Mouse (Mus musculus): ENCODE data around the gene Zfp790. TPM values are rescaled to one million over a fixed set of nuclear protein-coding genes. Genes with fewer than 3 reads are reported as not detected.

The Zfp790 gene
- 15.9 and 16.4 TPM in 2 replicates for polyA plus RNA-seq (2016; fragmentation: Nextera tagmentation; extraction: Ambion mirVana)

DNA sequence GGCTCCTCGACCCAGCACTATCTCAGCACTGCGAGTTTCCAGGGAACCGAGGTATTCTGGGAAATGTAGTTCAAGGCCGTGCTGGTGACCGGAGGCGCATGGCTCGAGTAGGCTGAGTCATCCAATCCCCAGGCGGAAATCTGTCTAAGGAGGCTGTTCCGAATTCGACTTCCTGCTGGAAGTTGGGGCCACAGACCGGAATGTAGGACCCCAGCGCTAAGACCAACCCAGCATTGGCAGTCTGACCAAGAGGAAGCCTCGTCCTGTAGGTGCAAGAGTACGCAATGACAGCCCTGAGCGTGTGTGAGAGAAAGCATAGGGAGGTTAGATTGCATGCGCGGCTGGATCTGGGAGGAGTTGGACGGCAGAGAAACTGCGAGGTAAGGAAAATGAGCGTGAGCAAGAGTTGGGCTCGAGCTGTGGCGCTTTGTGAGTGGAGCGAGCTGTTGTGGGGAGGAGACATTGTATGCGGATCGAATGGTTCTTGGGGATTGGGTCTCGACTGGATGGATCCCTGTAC, at the start of gene Zfp790:
Zfp790 (plus strand) TSS at position 205 of the 520 bp plus-strand sequence.
- WGBS, result under 1% methylated on average over 26 of the region's 26 CpGs
- H3K36me3 ChIP-seq (replicated peaks), result peaks cover 22% of the 10 kb centered on the region
- 0 out of 2 replicates have a peak, but pooled peaks cover 3% of the 10 kb centered on the region for H3K9me3 ChIP-seq
- H3K4me1 ChIP-seq, result peaks cover 26% of the 10 kb centered on the region
- no peaks in the 10 kb centered on the region for H3K27me3 ChIP-seq (replicated peaks; ENCODE audit: low read depth, poor library complexity, severe bottlenecking)
- peak; percentile 91 for DNase-seq (ENCODE audit: low spot score)
- H3K4me3 ChIP-seq, result peak within 1 kb of the TSS; percentile 80
- peak within 1 kb of the TSS; percentile 82 for H3K27ac ChIP-seq (replicated peaks)

DNA sequence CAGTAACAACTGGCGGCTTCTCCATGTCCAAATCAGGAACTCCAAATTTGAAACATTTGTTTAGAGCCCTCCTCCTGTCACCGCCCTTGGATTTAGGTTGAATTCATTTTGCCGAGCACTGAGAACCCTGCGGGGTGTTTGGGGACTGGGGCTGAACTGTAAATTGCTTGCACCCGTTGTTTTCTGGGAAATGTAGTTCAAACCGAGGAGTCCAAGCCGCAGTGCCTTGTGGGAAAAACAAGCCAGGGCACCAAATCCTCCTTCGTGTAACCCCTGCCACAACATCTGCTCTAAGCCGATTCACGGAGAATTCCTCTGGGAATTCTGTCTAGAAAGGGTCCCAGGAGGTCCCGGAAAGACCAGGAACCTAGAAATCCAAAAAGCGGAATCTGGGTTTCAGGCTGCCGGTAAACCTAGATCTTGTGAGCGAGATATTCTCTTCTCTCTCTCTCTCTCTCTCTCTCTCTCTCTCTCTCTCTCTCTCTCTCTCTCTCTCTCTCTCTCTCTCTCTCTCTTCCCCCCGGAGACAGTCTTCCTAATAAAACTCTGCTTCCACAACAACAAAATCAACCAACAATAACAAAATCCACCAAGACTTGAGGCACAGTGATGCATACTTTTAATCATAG, 48.7 kb upstream of the Zfp790 start:
- Histone ChIP-seq H3K4me3 (peak overlapping the region; percentile 84), H3K4me1 (peaks cover 13% of the 10 kb centered on the region), H3K27ac (replicated peaks) (peak overlapping the region; percentile 83), H3K36me3 (replicated peaks) (peaks cover 19% of the 10 kb centered on the region), H3K9me3 (0 out of 2 replicates have a peak, but pooled peaks cover 3% of the 10 kb centered on the region), H3K27me3 (replicated peaks; ENCODE audit: low read depth, poor library complexity, severe bottlenecking) (no peaks in the 10 kb centered on the region)
- peak; percentile 79 for DNase-seq (ENCODE audit: low spot score)
- 1% methylated on average over 15 of the region's 15 CpGs for WGBS

DNA sequence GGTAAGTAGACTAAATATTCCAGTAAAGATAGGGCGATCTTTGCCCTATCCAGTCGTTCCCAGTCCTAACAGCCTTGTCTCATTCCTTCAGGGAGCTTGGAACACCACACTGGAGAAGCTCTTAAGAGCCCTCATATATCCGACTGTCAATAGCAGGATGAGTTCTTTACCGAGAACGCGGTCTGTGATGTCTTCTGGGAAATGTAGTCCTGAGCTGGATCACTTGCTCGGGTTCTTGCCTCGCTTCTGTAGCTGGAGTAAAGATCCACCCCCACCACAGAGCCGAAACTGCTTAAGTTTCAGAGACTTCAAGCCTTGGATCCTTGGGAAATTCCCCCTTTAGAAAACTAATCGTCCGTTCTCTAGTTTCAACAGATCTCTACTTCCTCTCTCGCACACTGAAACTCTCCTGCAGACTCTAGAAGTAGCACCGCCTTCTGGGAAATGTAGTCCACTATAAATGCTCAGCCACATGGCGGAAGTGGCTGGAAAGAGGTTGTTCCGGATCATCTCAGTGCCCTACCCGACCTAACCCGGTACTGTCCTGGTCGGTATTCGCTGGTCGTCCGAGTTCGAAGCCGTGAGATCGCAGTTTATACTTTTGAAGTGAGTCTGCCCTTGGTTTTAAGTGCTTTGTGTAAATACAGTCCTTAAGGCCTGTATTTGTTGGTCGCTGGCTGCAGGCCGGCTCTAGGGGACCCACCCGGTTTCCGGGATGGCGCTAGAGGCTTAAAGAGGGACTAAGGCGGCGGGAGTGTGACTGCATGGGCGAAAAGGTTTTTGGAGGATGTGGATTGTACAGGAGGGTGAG, 47.6 kb upstream of the Zfp790 start, which contains the start of gene Zfp84:
Zfp84 (plus strand) TSS at position 463 of the 811 bp plus-strand sequence.
- DNase-seq (ENCODE audit: low spot score), result peak; percentile 86
- under 1% methylated on average over 32 of the region's 32 CpGs for WGBS
- peaks cover 13% of the 10 kb centered on the region for H3K4me1 ChIP-seq
- H3K27ac ChIP-seq (replicated peaks), result peak within 1 kb of the TSS; percentile 89
- 0 out of 2 replicates have a peak, but pooled peaks cover 3% of the 10 kb centered on the region for H3K9me3 ChIP-seq
- H3K36me3 ChIP-seq (replicated peaks), result peaks cover 29% of the 10 kb centered on the region
- H3K4me3 ChIP-seq, result peak within 1 kb of the TSS; percentile 84
- no peaks in the 10 kb centered on the region for H3K27me3 ChIP-seq (replicated peaks; ENCODE audit: low read depth, poor library complexity, severe bottlenecking)

DNA sequence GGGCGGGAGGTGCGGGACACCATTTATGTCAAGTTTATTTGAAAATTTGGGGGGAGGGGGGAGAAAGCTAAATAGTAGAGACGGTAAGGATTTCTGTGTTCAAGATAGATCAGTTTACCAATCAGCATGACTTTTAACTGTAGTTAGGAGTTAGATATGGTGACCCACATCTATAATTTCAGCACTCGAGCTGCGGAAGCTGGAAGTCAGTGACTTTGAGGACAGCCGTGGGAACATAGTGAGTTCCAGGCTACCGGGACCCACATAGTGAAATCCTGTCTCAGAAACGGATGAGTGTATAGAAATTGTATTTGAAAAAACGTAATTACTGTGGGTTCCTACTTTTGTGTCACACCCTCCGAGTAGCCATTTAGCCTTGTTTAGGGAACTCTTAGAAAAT, 46.9 kb upstream of the Zfp790 start:
- no peaks in the 10 kb centered on the region for H3K27me3 ChIP-seq (replicated peaks; ENCODE audit: low read depth, poor library complexity, severe bottlenecking)
- DNase-seq (ENCODE audit: low spot score), result no peak
- WGBS, result 7% methylated on average over 10 of the region's 10 CpGs
- H3K36me3 ChIP-seq (replicated peaks), result peaks cover 35% of the 10 kb centered on the region
- H3K9me3 ChIP-seq, result 0 out of 2 replicates have a peak, but pooled peaks cover 3% of the 10 kb centered on the region
- H3K4me1 ChIP-seq, result peaks cover 13% of the 10 kb centered on the region
- H3K4me3 ChIP-seq, result peak overlapping the region; percentile 84
- peak overlapping the region; percentile 89 for H3K27ac ChIP-seq (replicated peaks)

DNA sequence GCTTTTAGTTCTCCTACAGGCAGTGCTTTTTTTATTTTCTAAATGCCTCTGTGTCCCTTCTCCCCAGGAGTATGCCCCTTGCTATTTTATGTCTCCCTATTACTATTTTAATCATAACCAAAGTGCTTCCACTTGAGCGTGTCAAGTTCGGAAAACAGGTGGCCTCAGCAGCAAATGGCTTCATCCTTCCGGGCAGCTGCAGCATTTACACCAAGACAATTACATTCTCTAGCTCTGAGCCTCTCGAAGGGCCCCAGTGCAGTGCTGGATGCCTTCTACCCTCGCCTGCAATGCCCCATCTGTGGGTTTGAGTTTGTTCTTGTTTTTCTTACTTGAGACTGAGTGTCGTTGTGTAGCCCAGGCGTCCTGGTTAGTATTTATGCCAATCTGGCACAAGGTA, 42.4 kb upstream of the Zfp790 start:
- Histone ChIP-seq H3K36me3 (replicated peaks) (peaks cover 75% of the 10 kb centered on the region), H3K27ac (replicated peaks) (no peak overlapping the region), H3K4me1 (peaks cover 8% of the 10 kb centered on the region), H3K4me3 (no peak overlapping the region), H3K27me3 (replicated peaks; ENCODE audit: low read depth, poor library complexity, severe bottlenecking) (no peaks in the 10 kb centered on the region), H3K9me3 (peaks cover 12% of the 10 kb centered on the region; the same call in 1 of the 2 replicates)
- 94% methylated on average over 7 of the region's 7 CpGs for WGBS
- DNase-seq (ENCODE audit: low spot score), result no peak

DNA sequence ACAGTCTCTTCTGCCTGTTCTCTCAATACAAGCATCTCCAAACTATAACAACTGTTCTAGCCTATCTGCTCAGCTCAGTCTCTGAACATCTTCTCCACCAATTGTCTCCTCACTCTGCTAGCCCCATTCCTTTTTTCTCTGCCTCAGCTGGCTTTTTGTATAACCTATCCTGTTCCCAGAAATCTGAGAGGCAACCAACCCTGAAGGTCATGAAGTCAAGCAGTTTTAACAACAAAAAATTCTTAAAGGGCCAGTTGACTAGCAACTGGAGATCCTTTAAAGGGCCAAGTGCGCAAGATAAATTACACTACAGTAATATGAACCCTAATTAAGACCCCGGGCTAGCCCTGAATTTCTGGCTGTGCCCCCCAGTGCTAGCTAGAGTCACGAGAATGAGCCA, 41.5 kb upstream of the Zfp790 start:
- WGBS, result 85% methylated on average over 3 of the region's 3 CpGs
- Histone ChIP-seq H3K4me3 (no peak overlapping the region), H3K27ac (replicated peaks) (no peak overlapping the region), H3K36me3 (replicated peaks) (peaks cover 84% of the 10 kb centered on the region), H3K9me3 (peaks cover 12% of the 10 kb centered on the region; the same call in 1 of the 2 replicates), H3K27me3 (replicated peaks; ENCODE audit: low read depth, poor library complexity, severe bottlenecking) (no peaks in the 10 kb centered on the region), H3K4me1 (peaks cover 3% of the 10 kb centered on the region)
- DNase-seq (ENCODE audit: low spot score), result no peak

DNA sequence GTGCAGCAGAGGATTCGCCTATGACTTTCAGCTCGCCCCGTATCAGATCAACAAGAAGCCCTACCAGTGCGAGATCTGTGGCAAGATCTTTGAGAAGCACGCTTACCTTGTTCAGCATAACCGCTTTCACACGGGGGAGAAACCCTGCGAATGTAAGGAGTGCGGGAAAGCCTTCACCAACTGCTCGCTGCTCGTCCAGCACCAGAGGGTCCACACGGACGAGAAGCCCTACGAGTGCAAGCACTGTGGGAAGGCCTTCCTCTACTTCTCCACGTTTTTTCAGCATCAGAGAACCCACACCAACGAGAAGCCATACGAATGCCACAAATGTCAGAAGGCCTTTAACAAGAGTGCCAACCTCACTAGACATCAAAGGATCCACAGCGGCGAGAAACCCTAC, 39.3 kb upstream of the Zfp790 start:
- WGBS, result 94% methylated on average over 19 of the region's 19 CpGs
- Histone ChIP-seq H3K27ac (replicated peaks) (no peak overlapping the region), H3K36me3 (replicated peaks) (peaks cover 87% of the 10 kb centered on the region), H3K4me3 (no peak overlapping the region), H3K4me1 (no peaks in the 10 kb centered on the region), H3K9me3 (peaks cover 12% of the 10 kb centered on the region; the same call in 1 of the 2 replicates), H3K27me3 (replicated peaks; ENCODE audit: low read depth, poor library complexity, severe bottlenecking) (no peaks in the 10 kb centered on the region)
- no peak for DNase-seq (ENCODE audit: low spot score)

DNA sequence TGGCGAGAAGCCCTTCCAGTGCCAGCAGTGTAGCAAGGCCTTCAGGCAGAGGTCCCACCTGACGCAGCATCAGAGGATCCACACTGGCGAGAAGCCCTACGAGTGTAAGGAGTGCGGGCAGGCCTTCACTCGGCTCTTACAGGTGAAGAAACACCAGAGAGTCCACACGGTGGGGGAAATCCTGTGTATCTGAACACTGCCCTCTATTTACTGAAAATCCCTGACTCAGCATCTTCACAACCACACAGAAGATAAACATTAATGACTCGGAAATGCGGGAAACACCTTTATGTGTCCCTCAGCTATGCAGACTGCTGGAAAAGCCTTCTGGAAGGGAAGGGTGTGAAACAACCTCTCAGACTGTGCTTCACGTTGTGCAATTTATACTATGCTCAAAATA, 38.5 kb upstream of the Zfp790 start:
- Histone ChIP-seq H3K36me3 (replicated peaks) (peaks cover 79% of the 10 kb centered on the region), H3K4me1 (no peaks in the 10 kb centered on the region), H3K9me3 (peaks cover 12% of the 10 kb centered on the region; the same call in 1 of the 2 replicates), H3K27ac (replicated peaks) (no peak overlapping the region), H3K4me3 (no peak overlapping the region), H3K27me3 (replicated peaks; ENCODE audit: low read depth, poor library complexity, severe bottlenecking) (no peaks in the 10 kb centered on the region)
- DNase-seq (ENCODE audit: low spot score), result no peak
- 94% methylated on average over 10 of the region's 10 CpGs for WGBS

DNA sequence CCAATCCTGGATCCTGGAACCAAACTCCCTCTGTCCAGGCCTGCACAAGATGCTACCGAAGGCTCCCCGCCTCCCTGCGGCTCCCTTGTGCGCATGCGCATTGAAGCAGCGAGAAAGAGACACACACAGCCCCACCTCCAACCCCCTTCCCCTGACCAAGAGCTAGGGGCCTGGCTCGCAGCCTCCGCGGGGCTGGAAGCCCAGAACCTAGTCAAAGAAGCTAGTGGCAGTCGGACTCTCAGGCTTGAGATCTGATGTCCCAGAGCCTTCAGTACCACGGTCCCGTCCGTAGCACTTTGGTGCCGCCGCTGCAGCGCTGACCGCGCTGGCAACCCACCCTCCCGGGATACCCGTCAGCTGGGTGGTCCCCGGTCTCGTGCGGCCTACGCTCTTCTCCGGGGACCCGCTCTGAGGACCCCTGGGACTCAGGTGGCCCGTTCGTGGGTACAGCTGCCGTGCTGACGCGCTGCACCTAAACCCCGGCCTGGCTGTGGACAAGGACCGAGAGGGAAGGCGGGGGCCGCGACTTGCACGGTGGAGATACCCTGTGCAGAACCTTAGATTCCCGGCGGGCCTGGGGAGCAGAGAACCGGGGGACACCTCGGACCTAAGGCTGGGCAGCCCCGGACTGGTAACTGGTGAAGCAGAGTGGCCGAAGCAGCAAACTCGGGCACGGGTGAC, 31.9 kb upstream of the Zfp790 start, which contains the start of gene Zfp30:
Zfp30 (plus strand) TSS at position 128 of the 681 bp plus-strand sequence.
- peaks cover 4% of the 10 kb centered on the region; the same call in 1 of the 2 replicates for H3K9me3 ChIP-seq
- peaks cover 41% of the 10 kb centered on the region for H3K36me3 ChIP-seq (replicated peaks)
- peak within 1 kb of the TSS; percentile 81 for H3K4me3 ChIP-seq
- WGBS, result under 1% methylated on average over 45 of the region's 45 CpGs
- peak; percentile 94 for DNase-seq (ENCODE audit: low spot score)
- H3K27ac ChIP-seq (replicated peaks), result peak within 1 kb of the TSS; percentile 85
- H3K27me3 ChIP-seq (replicated peaks; ENCODE audit: low read depth, poor library complexity, severe bottlenecking), result no peaks in the 10 kb centered on the region
- peaks cover 22% of the 10 kb centered on the region for H3K4me1 ChIP-seq

DNA sequence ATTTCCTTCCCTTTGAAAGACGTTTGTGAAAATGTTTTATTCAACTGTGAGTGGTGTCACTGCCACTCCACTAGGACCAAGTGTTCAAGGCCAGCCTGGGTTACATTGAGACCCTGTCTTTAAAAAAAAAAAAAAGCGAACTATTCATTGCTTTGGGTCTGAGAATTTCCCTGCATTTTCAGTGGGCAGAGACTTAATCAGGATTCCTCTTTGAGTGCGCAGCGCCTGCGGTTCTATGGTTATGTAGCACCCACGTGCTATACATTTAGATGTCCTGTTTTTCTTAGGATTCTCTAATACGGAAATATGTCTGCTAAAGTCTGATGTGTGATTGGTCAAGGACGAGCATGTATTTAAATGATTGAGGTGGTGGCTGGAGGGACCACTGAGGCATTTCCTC, 30.9 kb upstream of the Zfp790 start:
- H3K9me3 ChIP-seq, result peaks cover 4% of the 10 kb centered on the region; the same call in 1 of the 2 replicates
- WGBS, result 65% methylated on average over 8 of the region's 8 CpGs
- no peak for DNase-seq (ENCODE audit: low spot score)
- peaks cover 22% of the 10 kb centered on the region for H3K4me1 ChIP-seq
- no peaks in the 10 kb centered on the region for H3K27me3 ChIP-seq (replicated peaks; ENCODE audit: low read depth, poor library complexity, severe bottlenecking)
- H3K4me3 ChIP-seq, result peak overlapping the region; percentile 81
- H3K27ac ChIP-seq (replicated peaks), result no peak overlapping the region
- H3K36me3 ChIP-seq (replicated peaks), result peaks cover 41% of the 10 kb centered on the region

DNA sequence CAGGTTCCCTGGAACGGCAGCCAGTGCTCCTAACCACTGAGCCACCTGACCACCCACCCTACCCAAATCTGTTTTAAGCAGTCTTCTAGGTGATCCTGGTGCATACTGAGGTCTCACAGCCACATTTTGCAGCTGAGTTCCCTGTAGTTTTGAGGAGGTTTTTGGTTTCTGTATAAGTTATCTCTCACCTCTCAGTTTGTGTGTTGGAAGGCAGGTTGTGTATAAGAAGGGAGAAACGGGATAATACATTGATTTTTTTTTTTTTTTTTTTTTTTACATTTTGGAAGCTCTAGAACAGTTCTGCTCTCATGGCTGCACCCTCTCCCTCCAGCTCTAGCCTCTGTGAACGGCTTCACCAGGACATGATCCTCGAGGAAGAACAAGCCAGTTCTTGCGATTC, 30.0 kb upstream of the Zfp790 start:
- peaks cover 45% of the 10 kb centered on the region for H3K36me3 ChIP-seq (replicated peaks)
- peaks cover 4% of the 10 kb centered on the region; the same call in 1 of the 2 replicates for H3K9me3 ChIP-seq
- WGBS, result 84% methylated on average over 5 of the region's 5 CpGs
- no peaks in the 10 kb centered on the region for H3K27me3 ChIP-seq (replicated peaks; ENCODE audit: low read depth, poor library complexity, severe bottlenecking)
- H3K4me3 ChIP-seq, result peak overlapping the region; percentile 81
- DNase-seq (ENCODE audit: low spot score), result no peak
- peaks cover 22% of the 10 kb centered on the region for H3K4me1 ChIP-seq
- H3K27ac ChIP-seq (replicated peaks), result no peak overlapping the region

DNA sequence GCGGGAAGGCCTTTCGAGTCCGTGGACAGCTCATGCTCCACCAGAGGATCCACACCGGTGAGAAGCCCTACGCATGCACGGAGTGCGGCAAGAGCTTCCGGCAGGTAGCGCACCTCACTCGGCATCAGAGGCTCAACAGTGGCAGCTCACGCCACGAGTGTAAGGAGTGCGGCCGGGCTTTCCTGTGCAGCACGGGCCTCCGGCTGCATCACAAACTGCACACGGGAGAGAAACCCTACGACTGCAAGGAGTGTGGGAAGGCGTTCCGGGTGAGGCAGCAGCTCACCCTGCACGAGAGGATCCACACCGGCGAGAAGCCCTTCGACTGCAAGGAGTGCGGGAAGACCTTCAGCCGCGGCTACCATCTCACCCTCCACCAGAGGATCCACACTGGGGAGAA, 23.0 kb upstream of the Zfp790 start:
- Histone ChIP-seq H3K27me3 (replicated peaks; ENCODE audit: low read depth, poor library complexity, severe bottlenecking) (peaks cover 32% of the 10 kb centered on the region), H3K4me3 (peak overlapping the region; percentile 33), H3K4me1 (no peaks in the 10 kb centered on the region), H3K27ac (replicated peaks) (no peak overlapping the region), H3K9me3 (peaks cover 23% of the 10 kb centered on the region), H3K36me3 (replicated peaks) (peaks cover 67% of the 10 kb centered on the region)
- whole genome bisulfite sequencing, result 33% methylated on average over 27 of the region's 27 CpGs
- DNase-seq (ENCODE audit: low spot score), result peak; percentile 19

Data from embryonic facial prominence, embryonic 10.5 days (tissue).